Mouse (Mus musculus): ENCODE measurements around the gene Phf3. TPM values are rescaled to one million over a fixed set of nuclear protein-coding genes. Genes with fewer than 3 reads are reported as not detected.
"Not testable (repeated sequence)": the region's sequence is repeated elsewhere in the genome, so short reads cannot be mapped to it uniquely, and the experiment has no call there.

Gene Phf3
- total RNA-seq, 2 experiments from 2014 or later = 29.3 to 32.1 TPM

DNA sequence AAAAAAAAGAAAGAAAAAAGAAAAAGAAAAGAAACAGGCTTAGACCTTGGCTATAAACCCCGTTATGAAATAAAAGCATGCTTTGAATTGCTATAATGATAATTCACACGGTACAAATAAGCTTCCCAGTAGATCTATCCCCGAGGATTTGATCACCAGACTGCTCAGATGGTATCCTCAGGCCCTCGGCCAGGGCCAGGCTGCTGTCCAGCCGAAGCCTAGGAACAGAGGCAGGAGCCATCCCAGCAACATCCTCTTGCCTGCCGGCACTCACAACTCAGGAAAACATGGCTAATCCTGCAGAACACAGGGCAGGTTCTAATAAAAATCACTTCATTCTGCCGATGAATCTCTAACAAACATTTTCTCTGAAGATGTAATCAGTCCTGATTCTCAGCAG, 100.9 kb downstream of the Phf3 start:
- DNase-seq (ENCODE audit: low spot score) = no peak

- DNase-seq (ENCODE audit: low spot score) = no peak
These were observed 101.9 kb downstream of the Phf3 start for GRCm38 (mm10) chr1:30771772-30772171.

GRCm38 (mm10) chr1:30770599-30770998, 103.1 kb downstream of the Phf3 start:
- not testable (repeated sequence) for DNase-seq (ENCODE audit: low spot score)

DNA sequence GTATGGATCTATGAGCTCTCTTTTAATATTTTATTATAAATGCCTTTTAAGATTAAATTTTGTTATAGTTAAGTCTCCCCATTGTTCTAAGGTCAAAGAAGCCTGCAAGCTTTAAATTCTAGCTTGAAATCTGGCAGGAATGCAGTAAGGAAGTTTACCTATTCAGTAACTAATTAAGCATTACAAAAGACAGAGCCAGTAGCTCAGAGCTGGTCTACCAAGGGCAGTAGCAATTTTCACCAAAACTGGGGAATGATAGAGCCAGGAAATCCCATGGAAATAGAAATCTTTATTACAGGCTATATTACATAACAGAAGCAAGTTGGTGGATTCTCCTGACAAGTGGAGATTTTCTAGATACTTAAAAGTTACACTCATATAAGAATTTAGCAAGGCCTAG, 116.9 kb downstream of the Phf3 start:
- no peak for DNase-seq (ENCODE audit: low spot score)

DNA sequence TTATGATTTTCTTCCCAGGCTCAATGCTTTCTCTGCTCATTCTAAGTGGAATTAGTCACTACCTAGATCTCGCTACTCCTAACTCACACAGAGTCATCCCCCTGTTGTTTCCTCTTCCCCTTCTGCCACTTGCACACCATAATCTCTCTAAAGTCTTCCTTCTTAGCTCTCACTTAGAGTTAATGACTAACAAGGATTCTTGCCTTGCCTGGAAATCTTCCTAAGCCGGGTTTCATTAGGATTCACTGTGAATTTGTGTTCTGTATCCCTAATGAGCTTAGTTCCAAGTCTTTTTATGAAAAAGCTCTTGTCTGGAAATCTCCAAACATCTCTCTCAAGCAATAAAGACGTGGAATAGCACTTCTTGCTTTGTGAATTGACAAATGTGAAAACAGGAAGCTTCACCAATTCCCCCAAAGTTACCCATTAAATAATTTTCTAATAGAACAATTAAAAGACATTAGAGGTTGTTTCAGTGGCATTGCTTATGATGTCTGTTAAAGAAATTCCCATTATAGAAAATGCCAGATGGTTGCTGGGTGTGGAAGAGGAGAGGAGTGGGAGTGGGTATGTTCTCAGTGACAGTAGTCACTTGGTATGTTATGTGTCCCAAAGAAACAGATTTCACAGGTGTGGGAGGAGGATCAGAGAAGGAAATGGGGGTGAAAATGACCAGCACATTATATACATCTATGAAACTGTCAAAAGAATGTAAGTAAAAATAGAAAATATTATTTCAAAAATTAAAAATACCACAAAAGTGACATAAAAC, 118.1 kb downstream of the Phf3 start:
- DNase-seq (ENCODE audit: low spot score) = no peak

Other genes starting within 250 kb of the Phf3 start
- not detected for gene AC153137.1, start 104.0 kb upstream of the Phf3 start, total RNA-seq (2021)